Mouse (Mus musculus): ENCODE measurements at regions not wholly inside any gene's neighbourhood (a gene's known extent, or its start where the extent isn't known, plus 50 kb on each side); places are given as distances from the start of the nearest gene placed in this dataset.
A peak's percentile ranks its signal among the peaks of the same experiment; 100 is the strongest.

DNA sequence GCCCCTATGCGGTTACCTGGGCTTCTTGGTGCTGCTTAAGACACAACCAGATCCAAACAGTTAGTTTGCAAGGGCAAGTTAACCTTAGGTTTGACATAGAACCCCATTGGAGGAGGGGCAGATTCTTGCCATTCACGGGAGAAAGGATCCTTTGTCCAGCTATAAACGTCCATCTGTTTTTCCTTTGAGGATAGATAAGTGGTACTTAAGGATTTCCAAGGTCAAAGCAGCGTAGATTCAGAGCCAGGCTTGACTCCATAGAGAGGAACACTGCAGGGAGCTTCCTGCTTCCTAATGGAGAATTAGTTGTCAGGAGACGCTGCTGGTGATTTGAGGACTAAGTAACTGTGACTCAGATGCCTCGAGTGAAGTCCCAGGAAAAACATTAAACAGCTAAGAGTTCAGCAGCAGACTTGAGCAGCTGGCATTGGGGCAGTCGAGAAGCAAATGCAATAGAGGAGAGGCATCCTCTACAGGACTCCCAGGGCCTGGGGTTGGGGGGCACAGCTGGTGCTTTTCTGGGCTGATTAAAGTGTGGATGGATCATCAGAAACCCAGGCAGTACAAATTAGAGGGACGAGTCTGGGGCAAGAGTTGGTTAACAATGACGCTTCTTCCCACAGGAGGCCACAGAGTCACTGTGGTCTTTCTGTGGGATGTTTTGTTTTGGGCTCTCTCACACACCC is 322.8 kb downstream of the Med10 start:
- no peak for DNase-seq (ENCODE audit: low spot score in 2 of 2)

DNA sequence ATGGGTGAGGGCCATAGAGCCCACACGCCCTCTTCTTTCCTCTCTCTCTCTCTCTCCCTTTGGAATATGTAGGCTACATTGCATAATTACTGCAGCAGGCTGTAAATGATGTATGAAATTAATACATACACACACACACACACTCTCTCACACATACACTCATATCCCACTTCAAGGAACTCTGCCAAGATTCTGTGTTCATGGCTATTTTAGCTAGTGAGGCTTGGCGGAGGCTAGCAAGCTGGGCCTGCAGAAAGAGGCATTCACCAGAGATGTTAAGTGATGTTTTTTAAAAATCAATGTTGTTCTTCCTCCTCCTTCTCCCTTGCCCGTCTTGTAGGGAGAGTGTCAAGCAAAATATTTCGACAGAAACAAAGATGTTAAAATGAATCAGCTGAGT is 325.1 kb downstream of the Med10 start:
- peak in 1 of 2 experiments; percentile 23 for DNase-seq (ENCODE audit: low spot score in 2 of 2)

DNA sequence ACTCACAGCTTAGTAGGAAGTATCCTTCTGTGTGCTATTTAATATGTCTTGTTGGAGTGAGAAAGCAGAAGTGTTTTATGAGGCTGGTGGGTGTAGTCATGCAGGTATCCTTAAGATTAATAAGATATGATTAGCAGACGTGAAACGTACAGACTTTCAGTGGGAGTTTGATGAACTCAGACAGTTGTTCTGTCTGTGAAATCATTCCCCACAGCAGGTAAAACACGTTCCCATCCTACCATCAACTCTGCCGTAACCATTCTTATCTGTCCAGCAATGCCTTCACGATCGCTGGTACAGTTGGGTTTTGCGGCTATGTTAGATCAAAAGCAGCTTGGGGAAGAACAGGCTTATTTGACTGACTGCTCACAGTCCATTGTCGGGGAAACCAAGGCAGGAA is 332.3 kb downstream of the Med10 start:
- DNase-seq (ENCODE audit: low spot score in 2 of 2) = no peak

DNA sequence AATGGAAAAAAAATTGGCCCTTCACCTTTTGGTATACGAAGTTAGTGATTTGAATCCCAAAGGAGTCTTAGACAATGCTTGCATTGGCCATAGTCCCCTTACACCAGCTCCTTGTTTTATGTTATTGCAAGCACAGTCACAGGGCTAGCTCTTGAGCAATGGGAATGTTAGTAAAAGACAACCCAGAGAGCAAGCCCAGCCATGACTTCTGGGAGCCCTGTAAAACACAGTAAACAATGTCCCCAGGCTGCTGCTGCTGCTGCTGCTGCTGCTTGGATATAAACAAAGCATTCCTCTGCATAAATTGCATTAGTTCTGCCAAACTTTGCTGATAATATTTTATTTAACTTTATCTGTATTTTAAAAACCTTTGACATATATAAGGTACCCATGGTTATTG is 334.0 kb downstream of the Med10 start:
- no peak for DNase-seq (ENCODE audit: low spot score in 2 of 2)

DNA sequence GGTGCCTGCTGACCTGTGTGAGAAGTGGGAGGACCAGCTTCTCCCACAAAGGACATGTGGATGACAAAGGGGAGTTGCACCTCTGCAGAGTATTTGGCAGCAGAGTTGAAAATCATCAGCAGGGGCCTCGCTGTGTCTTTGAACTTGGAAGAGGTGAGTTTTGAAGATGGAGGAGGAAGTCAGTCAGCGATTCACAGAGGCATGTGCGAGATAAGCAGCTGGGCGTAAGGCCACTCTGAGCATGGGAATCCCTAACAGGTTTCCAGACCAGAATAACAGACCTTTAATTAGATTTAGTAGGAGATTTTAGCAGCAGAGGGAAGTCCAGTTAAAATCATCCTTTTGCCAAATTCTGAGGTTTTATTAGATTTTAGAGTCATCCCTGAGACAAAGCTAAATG is 342.3 kb downstream of the Med10 start:
- DNase-seq (ENCODE audit: low spot score in 2 of 2) = no peak

DNA sequence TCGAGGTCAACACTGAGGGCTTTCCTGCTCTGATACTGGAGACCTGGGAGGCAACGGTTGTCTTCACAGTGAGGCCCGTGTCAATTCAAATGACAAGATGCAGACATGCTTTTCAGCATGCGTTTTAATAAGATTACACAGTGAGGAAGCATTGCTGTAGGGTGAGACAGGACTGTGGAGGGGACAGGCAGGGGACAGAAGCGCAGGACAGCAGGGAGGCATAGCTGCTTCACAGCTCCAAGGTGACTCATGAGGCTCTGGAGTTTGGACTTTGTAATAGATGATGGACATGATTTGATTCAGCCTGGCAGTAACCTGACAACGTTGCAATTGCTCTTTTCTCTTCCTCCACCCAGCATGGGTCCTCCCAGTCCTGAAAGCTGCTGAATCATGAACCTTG is 343.3 kb downstream of the Med10 start:
- DNase-seq (ENCODE audit: low spot score in 2 of 2) = no peak

DNA sequence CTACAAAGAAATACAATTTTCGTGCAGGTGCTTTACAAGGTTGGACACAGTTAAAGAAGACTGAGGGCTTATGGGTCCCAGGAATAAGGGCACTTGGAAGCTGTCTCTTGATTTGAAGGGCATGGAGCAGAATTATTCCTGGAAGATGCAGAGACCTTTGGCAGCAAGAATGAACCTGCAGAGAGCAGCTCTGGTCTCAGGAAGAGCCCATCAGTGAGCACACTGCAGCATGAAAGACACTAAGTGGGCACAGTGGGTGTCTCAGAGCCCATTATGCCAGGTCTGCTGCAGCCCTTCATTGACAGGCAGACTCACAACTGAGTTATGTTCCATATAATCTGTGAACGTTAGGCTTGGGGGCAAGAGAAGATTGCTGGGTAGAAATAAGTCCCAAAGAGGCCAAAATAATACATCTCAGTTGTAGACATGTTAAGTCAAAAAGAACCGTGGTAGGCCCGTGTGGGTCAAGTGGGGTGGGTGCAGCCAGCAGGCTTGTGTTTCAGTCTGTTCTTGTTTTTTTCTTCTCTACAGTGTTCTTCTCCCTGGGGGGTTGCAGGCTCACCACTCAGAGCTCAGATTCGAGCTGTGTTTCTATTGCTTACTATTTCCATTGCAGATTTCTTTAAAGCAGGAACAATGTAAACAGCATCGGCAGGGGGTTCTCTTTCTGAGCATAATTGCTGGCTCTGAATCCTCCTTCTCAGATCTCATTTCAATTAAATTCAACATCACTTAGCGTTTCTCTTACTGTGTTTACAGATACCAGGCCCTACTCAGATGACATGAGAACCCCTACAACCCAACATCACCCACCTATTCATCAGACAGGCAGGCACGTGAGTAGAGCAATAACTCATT is 347.1 kb downstream of the Med10 start:
- no peak for DNase-seq (ENCODE audit: low spot score in 2 of 2)

DNA sequence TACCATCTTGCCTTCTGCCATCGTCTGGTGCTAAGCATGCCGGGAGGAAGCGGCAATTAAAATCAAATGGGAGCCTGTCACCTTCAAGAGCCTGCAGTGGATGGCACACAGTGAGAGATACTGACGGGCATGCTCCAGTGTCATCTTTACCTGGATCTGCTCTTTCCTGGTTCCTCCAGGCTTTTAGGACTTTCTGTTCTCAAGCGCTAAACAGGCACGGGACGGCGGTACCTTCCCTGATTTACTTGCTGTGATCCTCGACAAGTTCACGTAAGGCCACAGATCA is 347.6 kb downstream of the Med10 start:
- no peak for DNase-seq (ENCODE audit: low spot score in 2 of 2)

DNA sequence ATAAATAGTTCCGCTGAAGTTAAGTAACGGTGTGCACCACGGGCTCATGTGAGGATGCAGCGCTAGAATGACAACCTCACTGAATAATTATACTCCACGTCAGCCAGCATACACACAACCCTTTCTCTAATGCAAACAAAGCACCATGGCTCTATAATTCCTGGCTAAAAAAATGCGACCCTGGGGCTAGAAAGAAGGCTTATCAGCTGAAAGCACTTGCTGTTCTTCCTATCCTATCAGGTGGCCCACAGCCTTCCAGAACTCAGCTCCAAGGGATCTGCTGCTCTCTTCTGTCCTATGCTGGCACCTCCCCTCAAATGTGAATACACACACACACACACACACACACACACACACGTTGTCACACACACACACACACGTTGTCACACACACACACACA is 350.9 kb downstream of the Med10 start:
- no peak for DNase-seq (ENCODE audit: low spot score in 2 of 2)

DNA sequence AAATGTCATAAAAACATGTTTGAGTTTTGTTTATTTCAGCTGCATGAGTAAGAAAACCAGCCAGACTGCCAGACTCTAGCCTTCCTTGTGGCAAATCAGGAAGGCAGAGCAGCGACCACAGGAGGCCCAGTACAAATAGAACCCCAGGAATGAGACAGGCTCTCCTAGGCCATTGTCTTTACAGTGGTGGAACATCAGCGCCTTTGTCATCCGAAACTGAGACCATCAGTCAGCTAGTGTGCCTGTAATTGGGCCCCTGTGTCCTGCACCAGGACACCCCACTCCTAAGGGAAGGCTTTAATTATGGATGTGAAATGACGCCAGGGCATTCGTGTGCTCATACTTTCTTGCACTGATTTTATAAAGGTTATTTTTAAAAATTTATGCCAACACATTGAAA is 353.4 kb downstream of the Med10 start:
- DNase-seq (ENCODE audit: low spot score in 2 of 2) = no peak

DNA sequence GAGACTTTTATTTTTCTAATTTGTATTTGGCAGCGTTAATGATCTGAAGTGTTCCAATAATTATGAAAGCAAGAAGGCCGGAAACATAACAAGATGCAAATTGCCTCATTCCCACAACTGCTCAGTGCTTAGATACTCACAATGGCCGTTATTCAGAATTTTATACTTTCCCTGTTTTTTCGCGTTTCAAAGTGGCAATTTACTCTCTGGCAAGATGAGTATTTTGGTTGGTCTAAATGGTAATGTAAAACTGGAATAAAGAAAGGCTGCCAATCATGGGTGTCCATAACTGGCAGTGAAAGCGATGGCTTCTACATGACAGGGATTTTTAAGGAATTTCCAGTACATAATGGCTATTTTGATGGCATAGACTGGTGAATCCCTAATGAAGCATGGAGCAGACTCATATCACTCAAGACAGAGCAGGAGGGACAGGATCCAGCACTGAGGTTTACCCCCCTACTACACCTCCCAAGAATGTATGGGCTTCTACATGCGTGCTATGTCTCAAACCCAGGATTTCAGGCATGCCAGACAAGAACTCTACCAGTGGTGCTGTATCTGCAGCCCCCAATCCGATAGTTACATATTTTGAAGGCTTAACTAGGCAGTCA is 354.9 kb downstream of the Med10 start:
- DNase-seq (ENCODE audit: low spot score in 2 of 2) = no peak

DNA sequence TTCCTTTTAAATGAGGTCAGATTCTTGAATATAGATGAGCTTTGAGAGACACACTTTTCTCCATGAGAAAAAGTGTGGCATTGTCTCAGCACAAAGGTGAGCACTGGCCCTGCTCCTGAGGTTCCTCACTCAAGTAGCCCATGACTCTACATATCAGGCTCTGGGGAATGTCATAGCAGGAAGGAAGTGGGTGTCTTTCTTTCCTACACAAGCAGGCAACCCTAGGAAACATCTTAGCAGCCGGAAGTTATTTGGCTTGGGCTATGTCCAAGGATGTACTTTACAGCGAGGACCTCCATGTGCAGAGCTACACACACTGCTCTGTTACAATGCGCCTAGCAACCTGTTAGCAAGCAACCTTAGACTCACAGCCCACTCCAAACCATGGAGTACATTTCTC is 356.9 kb downstream of the Med10 start:
- DNase-seq (ENCODE audit: low spot score in 2 of 2) = no peak

DNA sequence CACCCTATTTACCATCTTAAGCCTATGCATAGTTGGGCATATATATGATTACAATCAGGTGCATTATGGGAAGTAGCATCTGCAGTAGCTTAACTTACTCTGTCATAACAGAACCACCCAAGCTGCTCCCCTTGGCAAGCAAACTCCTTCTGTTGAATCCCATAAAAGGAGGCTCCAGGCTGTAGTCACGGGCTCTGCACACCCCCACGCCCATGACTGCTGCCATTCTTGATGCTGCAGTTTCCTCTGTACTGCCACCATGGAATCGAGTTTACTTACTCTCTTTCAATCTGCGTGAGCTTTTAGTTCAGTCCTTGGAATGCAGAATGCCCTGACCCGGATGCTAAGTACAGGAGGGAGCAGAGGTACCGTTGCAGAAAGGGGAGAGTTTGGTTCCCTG is 357.4 kb downstream of the Med10 start:
- peak; percentile 40 to 58 for DNase-seq (ENCODE audit: low spot score in 2 of 2)

DNA sequence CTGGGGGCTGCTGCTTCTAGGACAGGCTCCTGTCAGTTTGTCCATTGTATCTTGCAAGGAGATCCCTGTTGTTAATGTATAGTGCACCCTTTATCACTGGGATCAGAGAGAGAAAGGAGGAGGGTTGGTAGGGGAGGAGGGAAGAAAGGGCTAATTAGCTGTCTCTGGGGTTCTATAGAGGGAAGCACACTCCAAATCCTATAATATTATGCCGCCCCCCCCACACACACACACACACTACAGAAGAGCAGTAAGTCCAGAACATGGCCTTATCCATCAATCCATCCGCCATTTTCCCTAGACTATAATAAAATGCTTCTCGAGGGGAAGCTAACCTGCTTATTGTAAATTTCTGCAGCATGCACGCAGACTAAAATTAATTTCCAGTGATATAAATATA is 359.9 kb downstream of the Med10 start:
- DNase-seq (ENCODE audit: low spot score in 2 of 2) = no peak

DNA sequence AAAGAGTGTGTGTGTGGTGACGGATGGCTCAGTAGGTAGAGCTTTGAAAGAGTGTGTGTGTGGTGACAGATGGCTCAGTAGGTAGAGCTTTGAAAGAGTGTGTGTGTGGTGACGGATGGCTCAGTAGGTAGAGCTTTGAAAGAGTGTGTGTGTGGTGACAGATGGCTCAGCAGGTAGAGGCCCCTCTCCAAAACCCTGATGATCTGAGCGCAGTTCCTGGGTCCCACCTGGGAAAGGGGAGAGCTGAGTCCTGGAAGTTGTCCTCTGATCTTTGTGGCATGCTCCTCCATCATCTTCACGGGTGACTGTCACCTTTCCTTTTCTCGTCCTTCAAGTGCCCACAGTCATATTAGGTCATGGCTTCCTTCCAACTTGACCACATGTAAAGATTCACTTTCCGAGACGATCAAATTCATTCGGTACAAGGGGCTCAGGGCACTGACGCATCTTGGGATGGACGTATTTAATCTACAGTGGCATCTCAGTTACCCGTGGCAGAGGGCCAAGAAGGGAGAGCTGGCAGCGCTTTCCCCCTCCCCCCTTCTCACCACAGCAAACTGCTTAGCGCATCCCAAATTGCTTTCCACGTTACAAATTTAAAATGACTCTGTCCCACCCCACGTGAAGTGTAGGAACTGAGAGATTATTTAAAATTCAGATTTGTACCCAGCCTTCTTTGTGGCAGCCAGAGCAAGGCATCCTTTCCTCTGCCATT is 363.5 kb downstream of the Med10 start:
- DNase-seq (ENCODE audit: low spot score in 2 of 2) = no peak

DNA sequence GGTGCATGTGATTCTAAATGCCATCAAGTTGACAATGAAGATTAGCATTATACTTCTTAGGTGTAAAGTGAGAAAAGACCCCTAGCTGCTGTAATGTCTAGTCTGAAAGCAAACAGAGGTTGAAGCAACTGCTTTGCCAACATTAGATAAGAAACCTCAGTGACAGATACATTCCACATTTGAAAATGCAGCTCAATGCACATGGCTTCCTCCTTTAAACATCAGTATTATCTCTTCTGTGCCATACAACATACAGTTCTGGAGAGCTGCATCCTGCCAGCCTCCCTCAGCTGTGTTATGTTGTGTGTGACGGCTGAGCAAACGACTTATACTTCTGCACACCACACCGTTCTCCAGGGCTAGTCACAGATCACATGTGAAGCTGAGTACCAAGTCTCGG is 365.6 kb downstream of the Med10 start:
- DNase-seq (ENCODE audit: low spot score in 2 of 2) = no peak

DNA sequence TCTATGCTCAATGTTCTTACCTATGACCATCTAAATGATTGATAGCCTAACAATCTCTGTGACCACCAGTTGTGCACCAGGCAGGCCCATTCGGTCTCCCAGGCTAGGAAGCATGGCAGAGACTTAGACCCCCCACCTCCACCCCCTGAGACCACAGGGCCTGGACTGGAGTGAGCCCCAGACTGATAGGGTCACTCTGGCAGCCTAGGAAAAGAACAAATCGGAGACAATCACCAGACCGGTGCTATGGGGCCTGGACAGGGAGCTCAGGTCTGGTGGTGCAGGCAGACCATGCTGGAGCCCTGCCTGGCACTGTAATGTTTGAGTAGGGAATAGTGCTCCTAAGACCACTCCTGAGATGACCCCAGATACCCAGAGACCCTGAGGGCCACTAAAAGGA is 366.7 kb downstream of the Med10 start:
- no peak for DNase-seq (ENCODE audit: low spot score in 2 of 2)

DNA sequence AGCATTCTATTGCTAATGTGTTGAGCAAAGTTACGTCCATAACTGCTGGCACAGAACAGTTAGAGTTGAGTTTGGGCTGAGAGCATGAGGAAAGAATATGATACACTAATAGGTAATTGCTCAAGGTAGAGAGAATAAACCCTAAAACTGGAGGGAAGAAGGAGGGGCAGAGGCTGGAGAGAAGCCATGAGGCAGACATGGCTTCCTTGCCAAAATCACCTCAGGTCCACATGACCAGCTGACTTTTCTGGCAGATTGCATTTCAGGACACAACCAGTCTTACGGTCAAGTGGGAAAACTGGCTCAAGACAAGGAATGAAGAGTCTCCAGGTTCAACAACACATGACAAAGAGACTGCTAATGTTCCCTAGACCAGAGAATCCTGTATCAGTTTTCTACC is 374.9 kb downstream of the Med10 start:
- no peak for DNase-seq (ENCODE audit: low spot score in 2 of 2)

DNA sequence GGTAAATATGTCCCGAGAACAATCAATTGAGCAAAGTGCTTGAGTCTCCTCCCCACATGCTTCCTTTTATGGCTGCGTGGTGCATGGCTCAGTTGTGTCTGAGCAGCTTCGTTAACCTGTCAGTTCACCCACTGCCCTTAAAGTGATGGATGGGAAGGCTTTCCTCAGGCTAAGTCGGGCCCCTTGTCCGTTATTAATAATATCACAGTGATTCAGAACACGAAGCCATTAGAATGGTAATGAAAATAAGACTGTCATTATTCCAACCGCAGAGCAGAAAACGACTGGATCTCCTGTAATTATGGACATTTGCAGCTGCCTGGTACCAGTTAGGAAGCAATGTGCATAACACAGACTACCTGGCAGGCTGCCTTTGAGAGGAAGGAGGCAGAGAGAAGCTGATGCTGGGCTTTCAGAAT is 375.9 kb downstream of the Med10 start:
- no peak for DNase-seq (ENCODE audit: low spot score in 2 of 2)

DNA sequence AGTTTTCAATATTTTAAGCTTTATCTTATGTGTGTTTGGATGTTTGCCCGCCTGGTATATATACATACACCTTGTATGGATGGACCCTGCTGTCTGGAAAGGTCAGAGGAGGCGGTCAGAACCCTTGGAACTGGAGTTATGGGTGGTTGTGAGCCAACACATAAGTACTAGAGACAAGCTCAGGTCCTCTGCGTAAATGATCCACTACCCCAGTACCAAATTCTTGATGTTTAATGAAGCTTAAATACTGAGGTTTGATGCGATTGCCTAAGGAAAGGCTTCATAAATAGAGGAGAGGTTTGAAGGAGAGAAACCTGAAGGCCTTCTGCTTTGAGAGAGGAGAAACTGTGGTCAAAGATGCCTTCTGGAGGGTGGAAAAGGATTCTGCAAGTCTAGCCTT is 388.8 kb downstream of the Med10 start:
- DNase-seq (ENCODE audit: low spot score in 2 of 2) = no peak

DNA sequence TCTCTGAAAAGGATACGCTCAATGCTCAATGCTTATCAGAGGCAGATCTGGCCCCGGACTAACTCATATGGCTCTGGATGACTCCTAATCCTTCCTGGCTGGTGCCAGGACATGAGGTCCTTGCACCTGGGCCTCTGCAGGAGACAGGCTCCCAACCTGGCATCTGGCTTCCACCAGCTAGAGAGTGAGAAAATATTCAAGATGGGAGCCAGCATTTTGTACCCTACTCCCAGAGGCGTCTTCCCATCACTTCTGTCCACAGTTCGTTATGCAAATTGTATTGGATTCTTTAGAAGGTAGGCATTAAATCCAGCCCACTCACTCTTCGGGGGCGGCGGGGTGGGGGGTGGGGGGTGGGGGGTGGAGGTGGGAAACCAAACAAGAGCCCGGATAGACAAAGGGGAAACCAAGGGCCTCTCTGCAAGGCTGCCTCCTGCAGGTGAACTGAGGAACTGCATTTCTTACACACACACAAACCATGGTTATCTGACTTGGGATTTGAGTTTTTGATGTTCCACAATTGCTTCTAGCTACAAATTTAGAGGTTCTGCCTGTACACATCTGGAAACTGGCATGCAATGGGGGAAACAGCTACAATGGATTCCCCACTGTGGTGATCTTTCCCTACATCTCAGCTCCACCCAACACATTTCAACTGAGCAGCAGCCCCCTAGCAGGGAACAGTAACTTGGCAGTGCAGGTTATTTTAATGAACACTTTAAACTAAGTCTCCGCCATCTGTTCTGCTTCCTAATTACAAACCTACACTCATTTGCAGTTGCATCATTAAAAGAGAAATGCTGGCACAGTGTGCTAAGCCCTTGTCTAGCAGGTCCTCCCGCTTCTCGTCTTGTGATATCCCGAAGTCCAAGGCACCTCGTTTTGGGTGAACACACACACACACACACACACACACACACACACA is 390.2 kb downstream of the Med10 start:
- DNase-seq (ENCODE audit: low spot score in 2 of 2) = peak; percentile 17 to 31

Measured in left cerebral cortex, adult 18-20 months (tissue).